Mouse (Mus musculus): ENCODE measurements at regions not wholly inside any gene's neighbourhood (a gene's known extent, or its start where the extent isn't known, plus 50 kb on each side); places are given as distances from the start of the nearest gene placed in this dataset.
A peak's percentile ranks its signal among the peaks of the same experiment; 100 is the strongest.
"Not testable (repeated sequence)": the region's sequence is repeated elsewhere in the genome, so short reads cannot be mapped to it uniquely, and the experiment has no call there.

DNA sequence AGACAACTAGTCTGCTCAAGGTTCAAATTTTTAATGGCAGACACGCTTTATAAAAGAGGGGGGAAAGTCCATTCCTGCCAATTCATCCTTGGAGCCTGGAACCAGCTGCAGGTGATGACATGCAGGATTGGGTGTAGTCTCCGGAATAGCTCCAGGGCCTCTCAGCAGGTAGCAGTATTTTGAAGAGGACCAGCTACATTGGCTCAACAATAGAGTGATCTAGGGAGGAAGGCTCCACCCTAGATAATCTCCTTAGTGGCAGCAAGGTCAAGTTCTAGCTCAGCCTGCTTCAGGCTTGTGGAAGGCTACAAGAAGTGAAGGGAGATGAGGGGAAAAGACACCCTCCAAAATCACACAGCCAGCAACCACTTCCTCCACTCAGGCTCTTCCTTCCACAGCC lies 1405.1 kb downstream of the 4930444P10Rik start:
- not testable (repeated sequence) for H3K27me3 ChIP-seq (ENCODE audit: control insufficient read depth, insufficient read depth, low read length, poor library complexity, severe bottlenecking); H3K36me3 ChIP-seq (ENCODE audit: control insufficient read depth, insufficient read depth, low read length, poor library complexity, severe bottlenecking); DNase-seq (ENCODE audit: low read depth, low spot score)

DNA sequence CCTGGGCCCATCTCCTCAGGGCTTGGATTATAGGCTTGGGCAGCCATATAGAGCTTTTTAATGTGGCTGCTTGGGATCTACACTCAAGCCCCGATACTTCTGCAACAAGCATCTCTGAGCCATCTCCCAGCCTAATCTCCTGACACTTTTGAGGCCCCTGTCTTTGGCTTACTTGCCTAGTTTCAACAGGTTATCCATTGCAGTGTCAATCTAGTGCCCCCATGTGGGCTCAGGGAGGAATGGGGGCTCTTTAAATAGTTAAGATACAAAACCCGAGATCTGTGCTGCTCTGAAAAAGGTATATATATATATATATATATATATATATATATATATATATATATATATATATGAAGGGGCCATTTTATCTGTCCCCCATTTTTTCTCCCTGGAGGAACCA lies 1407.0 kb downstream of the 4930444P10Rik start:
- Histone ChIP-seq H3K27me3 (ENCODE audit: control insufficient read depth, insufficient read depth, low read length, poor library complexity, severe bottlenecking) (no peaks in the 10 kb centered on the region), H3K36me3 (ENCODE audit: control insufficient read depth, insufficient read depth, low read length, poor library complexity, severe bottlenecking) (no peaks in the 10 kb centered on the region)
- DNase-seq (ENCODE audit: low read depth, low spot score): peak; percentile 27

DNA sequence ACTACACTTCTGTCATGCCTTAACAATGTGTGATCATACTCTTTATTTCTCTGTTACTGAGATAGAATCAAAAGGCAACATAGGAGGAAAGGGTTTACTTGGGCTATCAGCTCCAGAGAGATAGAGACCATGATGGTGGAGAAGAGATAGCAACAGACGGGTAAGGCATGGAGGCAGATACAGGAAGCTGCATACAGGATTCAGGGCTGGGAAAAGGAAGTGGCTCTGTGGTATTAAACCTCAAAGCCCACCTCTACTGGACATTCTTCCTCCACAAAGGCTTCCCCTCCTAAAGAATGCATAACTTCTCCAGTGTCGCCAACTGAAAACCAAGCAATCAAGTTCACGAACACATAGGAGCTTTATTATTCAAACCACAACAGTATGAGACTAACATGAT lies 1412.7 kb downstream of the 4930444P10Rik start:
- Histone ChIP-seq H3K27me3 (ENCODE audit: control insufficient read depth, insufficient read depth, low read length, poor library complexity, severe bottlenecking) (no peaks in the 10 kb centered on the region), H3K36me3 (ENCODE audit: control insufficient read depth, insufficient read depth, low read length, poor library complexity, severe bottlenecking) (no peaks in the 10 kb centered on the region)
- DNase-seq (ENCODE audit: low read depth, low spot score): no peak

GRCm38 (mm10) chr1:14672393-14672999 lies 1420.6 kb downstream of the 4930444P10Rik start:
- no peaks in the 10 kb centered on the region for H3K36me3 ChIP-seq (ENCODE audit: control insufficient read depth, insufficient read depth, low read length, poor library complexity, severe bottlenecking)
- no peaks in the 10 kb centered on the region for H3K27me3 ChIP-seq (ENCODE audit: control insufficient read depth, insufficient read depth, low read length, poor library complexity, severe bottlenecking)
- no peak for DNase-seq (ENCODE audit: low read depth, low spot score)

DNA sequence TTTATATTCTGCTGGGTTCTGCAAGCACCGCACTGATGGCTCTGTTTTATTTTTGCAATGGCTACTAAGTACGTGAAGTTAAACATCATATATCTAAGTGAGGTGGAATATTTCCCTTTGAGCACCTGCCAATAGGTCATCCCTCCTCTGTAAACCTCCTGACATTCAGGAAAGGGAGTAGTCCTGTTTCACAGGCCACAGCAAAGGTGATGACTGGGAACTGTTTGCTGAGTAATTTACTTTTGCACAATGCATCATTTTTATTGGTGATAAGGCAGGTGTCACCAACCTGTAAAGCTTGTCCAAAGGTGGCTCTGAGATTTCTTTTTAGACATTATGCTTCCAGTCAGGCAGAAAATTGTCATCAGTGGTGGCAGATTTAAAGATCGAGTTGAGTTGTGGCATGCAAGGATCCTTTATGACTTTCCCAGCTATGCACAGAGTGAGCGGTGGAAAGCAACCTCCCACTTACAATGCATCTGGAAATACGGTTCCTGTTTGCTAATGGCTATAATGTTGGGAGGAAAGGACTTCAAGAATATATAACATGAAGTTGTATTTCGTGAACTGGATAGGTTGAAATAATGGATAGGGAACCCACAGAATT lies 1430.3 kb downstream of the 4930444P10Rik start:
- Histone ChIP-seq H3K27me3 (ENCODE audit: control insufficient read depth, insufficient read depth, low read length, poor library complexity, severe bottlenecking) (no peaks in the 10 kb centered on the region), H3K36me3 (ENCODE audit: control insufficient read depth, insufficient read depth, low read length, poor library complexity, severe bottlenecking) (no peaks in the 10 kb centered on the region)
- no peak for DNase-seq (ENCODE audit: low read depth, low spot score)

DNA sequence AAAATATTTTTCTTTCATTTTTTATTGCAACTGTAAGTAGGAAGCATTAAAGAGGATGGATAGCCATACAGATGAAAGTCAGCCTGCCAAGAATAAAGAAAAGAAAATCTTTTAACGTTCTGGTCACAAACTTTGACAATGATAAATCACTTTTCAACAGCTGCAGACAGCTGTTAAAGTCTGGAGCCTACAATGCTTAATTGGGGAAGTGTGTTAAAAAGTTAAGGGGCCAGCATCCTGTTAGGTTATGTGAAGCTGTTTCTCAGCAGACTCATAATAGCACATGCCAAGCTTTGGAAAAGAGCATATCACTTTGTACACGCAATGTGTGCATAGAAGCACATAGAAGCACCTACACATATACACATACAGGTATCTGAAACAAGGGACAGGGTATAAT lies 1431.3 kb downstream of the 4930444P10Rik start:
- Histone ChIP-seq H3K36me3 (ENCODE audit: control insufficient read depth, insufficient read depth, low read length, poor library complexity, severe bottlenecking) (no peaks in the 10 kb centered on the region), H3K27me3 (ENCODE audit: control insufficient read depth, insufficient read depth, low read length, poor library complexity, severe bottlenecking) (no peaks in the 10 kb centered on the region)
- no peak for DNase-seq (ENCODE audit: low read depth, low spot score)

DNA sequence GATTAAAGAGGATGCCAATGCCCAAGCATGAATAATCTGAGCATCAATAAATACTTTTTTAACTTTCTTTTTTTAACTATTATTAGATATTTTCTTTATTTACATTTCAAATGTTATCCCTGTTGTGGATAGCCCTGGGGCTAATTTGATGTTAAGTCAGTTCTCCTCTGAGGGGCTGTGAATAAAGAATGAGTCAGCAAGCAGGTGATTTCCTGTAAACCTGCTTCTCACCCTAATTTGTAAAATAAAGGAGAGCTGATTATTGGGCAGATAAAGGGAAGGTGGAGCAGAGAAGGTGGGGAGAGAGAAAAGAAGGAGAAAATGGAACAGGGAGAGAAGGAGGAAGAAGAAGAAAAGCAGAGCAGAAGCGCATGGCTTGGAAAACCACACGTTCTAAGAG lies 1442.8 kb downstream of the 4930444P10Rik start:
- H3K36me3 ChIP-seq (ENCODE audit: control insufficient read depth, insufficient read depth, low read length, poor library complexity, severe bottlenecking): no peaks in the 10 kb centered on the region
- H3K27me3 ChIP-seq (ENCODE audit: control insufficient read depth, insufficient read depth, low read length, poor library complexity, severe bottlenecking): no peaks in the 10 kb centered on the region
- DNase-seq (ENCODE audit: low read depth, low spot score): no peak

DNA sequence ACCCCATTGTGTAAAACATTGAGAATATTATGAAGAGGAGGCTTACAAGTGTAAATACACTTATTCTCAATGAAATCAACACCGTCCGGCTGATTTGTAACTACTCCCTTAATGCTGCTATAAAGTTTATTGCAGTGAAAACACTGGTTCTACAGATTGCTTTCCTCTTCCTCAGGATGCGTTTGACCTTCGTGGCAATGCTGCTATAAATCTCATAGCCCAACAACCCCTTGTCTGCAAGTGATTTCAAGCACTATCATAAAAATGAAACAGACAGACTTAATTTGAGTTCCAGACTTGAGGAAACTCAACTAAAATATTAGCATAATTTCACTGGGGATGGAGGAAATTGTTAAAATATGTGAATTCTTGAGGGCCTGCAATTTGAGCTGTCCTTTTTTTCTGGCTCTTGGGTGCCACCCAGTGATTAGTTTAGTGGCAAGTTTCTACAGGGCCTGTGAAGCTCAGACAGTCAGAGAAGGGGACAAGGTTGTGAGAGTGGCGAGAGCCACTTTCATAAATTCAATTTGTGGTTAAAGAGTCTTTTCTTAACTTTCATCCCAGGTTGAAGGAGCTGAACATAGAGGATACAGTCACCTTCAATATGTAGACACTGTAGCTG lies 1457.4 kb downstream of the 4930444P10Rik start:
- no peaks in the 10 kb centered on the region for H3K36me3 ChIP-seq (ENCODE audit: control insufficient read depth, insufficient read depth, low read length, poor library complexity, severe bottlenecking)
- no peaks in the 10 kb centered on the region for H3K27me3 ChIP-seq (ENCODE audit: control insufficient read depth, insufficient read depth, low read length, poor library complexity, severe bottlenecking)
- peak; percentile 27 for DNase-seq (ENCODE audit: low read depth, low spot score)

DNA sequence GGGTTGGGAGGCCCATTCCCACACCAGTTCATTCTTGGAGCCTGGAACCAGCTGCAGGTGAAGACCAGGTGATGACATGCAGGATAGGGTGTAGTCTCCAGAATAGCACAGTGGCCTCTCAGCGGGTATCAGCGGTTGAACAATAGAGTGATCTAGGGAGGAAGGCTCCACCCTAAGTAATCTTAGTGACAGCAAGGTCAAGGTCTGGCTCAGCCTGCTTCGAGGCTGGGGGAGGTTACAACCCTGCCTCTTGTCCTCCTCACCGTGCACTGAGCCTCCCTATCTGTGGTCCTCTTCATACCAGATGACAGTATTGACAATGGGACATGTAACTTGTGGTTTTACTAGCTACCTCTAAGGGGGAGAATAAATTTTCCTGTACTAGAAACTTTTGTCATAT lies 1461.1 kb downstream of the 4930444P10Rik start:
- Histone ChIP-seq H3K36me3 (ENCODE audit: control insufficient read depth, insufficient read depth, low read length, poor library complexity, severe bottlenecking) (no peaks in the 10 kb centered on the region), H3K27me3 (ENCODE audit: control insufficient read depth, insufficient read depth, low read length, poor library complexity, severe bottlenecking) (no peaks in the 10 kb centered on the region)
- DNase-seq (ENCODE audit: low read depth, low spot score): no peak

DNA sequence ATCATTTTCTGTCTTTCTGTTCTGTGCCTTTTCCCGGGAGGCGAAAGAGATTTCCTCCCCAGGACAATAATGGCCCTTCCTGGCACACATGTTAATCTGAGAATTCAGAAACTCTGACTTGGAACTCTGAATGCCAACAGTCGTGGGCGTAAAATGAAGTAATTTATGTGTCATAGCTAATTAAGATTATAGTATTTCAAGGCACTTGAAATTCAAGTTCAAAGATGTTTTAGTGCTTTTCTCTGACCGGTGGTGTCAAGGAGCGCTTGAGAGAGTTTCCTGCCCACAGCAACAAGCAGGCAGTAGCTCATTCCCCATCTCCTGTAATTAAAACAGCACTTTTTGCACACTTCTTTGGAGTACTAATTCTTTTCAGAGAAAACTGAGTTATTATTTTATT lies 1465.9 kb downstream of the 4930444P10Rik start:
- H3K36me3 ChIP-seq (ENCODE audit: control insufficient read depth, insufficient read depth, low read length, poor library complexity, severe bottlenecking): no peaks in the 10 kb centered on the region
- DNase-seq (ENCODE audit: low read depth, low spot score): no peak

DNA sequence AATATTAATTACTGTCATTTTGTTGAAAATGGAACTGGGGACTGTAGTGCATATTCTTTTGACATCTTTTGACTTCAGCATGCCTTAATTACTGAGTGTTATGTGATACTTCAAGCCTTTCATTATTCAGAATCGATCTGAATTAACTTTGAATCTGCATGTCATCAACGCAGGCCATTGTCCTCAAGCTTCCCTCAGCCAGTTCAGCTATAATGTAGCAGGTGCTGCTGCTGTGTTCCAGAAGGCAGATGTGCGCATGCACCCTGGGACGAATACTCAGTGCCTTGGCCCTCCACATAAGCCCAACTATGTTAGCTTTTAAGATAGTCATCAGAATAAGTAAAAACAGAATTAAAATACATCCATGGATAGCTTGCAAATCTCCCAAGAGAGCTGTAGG lies 1466.4 kb downstream of the 4930444P10Rik start:
- Histone ChIP-seq H3K36me3 (ENCODE audit: control insufficient read depth, insufficient read depth, low read length, poor library complexity, severe bottlenecking) (no peaks in the 10 kb centered on the region), H3K27me3 (ENCODE audit: control insufficient read depth, insufficient read depth, low read length, poor library complexity, severe bottlenecking) (no peaks in the 10 kb centered on the region)
- no peak for DNase-seq (ENCODE audit: low read depth, low spot score)

More for the DNA sequence above, 1465.9 kb downstream of the 4930444P10Rik start:
- no peaks in the 10 kb centered on the region for H3K27me3 ChIP-seq (ENCODE audit: control insufficient read depth, insufficient read depth, low read length, poor library complexity, severe bottlenecking)

GRCm38 (mm10) chr1:14620922-14621430 lies 1472.1 kb downstream of the 4930444P10Rik start:
- DNase-seq (ENCODE audit: low read depth, low spot score): no peak
- Histone ChIP-seq H3K27me3 (ENCODE audit: control insufficient read depth, insufficient read depth, low read length, poor library complexity, severe bottlenecking) (no peaks in the 10 kb centered on the region), H3K36me3 (ENCODE audit: control insufficient read depth, insufficient read depth, low read length, poor library complexity, severe bottlenecking) (no peaks in the 10 kb centered on the region)

- H3K27me3 ChIP-seq (ENCODE audit: control insufficient read depth, insufficient read depth, low read length, poor library complexity, severe bottlenecking): no peaks in the 10 kb centered on the region
- H3K36me3 ChIP-seq (ENCODE audit: control insufficient read depth, insufficient read depth, low read length, poor library complexity, severe bottlenecking): no peaks in the 10 kb centered on the region
- DNase-seq (ENCODE audit: low read depth, low spot score): no peak
These were observed 1479.8 kb downstream of the 4930444P10Rik start for GRCm38 (mm10) chr1:14613232-14613894.

GRCm38 (mm10) chr1:14609054-14609453 lies 1484.1 kb downstream of the 4930444P10Rik start:
- Histone ChIP-seq H3K27me3 (ENCODE audit: control insufficient read depth, insufficient read depth, low read length, poor library complexity, severe bottlenecking) (no peaks in the 10 kb centered on the region), H3K36me3 (ENCODE audit: control insufficient read depth, insufficient read depth, low read length, poor library complexity, severe bottlenecking) (no peaks in the 10 kb centered on the region)
- no peak for DNase-seq (ENCODE audit: low read depth, low spot score)

GRCm38 (mm10) chr1:14595961-14596360 lies 1497.2 kb downstream of the 4930444P10Rik start:
- DNase-seq (ENCODE audit: low read depth, low spot score): peak; percentile 43
- Histone ChIP-seq H3K27me3 (ENCODE audit: control insufficient read depth, insufficient read depth, low read length, poor library complexity, severe bottlenecking) (no peaks in the 10 kb centered on the region), H3K36me3 (ENCODE audit: control insufficient read depth, insufficient read depth, low read length, poor library complexity, severe bottlenecking) (no peaks in the 10 kb centered on the region)
